Mouse (Mus musculus): ENCODE results near the gene Chrm3. TPM values are rescaled to one million over a fixed set of nuclear protein-coding genes. Genes with fewer than 3 reads are reported as not detected.

The Chrm3 gene
- total RNA-seq, 2 experiments from 2014 or later: 37.3 to 37.5 TPM

DNA sequence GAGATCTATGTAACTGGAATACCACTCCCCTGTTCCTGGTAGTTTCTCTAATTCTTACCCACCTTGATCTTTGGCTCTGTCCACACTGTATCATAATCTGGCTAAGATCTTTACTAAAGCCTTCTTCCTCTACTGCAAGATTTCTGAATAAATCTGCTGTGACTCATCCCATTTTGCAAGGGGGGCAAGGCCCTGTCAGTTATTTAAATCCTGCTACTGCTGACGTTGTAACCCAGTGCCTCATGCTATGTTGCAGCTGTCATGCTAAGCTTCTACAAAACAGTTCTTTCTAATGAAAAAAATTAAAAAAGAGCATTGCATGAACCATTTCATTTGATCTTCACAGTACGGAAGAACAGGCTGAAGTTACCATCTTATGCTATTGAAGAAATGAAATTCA, 248.4 kb downstream of the Chrm3 start:
- no peak for DNase-seq (ENCODE audit: extremely low spot score in 1 of 2, low spot score in 2 of 2)

DNA sequence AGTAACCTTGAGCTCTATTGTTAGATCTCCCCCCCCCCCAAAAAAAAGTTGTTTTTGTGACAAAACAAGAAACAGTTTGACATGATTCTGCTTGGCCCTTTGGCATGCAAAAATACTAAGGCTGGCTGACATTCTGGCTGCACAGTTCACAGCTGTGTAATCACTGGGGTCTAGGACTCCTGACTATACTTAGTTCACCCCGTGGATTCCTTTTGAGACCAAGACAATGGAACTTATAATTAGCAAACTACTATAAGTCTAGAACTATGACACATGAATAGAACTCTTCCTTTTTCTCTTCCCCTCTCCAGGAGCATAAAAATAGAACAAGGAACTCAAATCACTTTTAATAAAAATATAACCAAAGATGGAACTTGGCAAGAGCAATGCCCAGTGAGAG, 251.1 kb downstream of the Chrm3 start:
- intact Hi-C loops (cut with DNase I): no loop called here

More for the DNA sequence above, 248.4 kb downstream of the Chrm3 start:
- intact Hi-C loops (cut with DNase I): no loop called here

DNA sequence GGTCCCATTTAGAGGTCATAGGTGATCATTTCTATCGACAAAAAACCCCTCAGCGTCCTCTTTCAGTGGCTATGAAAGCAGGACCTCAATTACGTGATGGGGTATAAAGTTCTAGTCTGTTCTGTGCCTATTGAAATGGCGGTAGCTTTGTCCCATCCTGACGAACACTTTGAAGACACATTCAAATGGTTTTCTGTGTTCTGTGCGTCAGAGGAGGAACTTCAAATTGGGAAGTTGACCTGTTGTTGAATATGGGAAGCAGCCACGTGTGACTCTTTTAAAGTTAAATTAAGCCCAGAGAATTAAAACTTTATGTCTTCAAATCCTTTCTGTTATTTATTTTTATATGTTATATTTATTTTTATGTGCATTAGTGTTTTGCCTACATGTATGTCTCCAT, 253.3 kb downstream of the Chrm3 start:
- DNase-seq (ENCODE audit: extremely low spot score in 1 of 2, low spot score in 2 of 2): no peak
- intact Hi-C loops (cut with DNase I): no loop called here

More for the DNA sequence above, 251.1 kb downstream of the Chrm3 start:
- DNase-seq (ENCODE audit: extremely low spot score in 1 of 2, low spot score in 2 of 2): no peak

DNA sequence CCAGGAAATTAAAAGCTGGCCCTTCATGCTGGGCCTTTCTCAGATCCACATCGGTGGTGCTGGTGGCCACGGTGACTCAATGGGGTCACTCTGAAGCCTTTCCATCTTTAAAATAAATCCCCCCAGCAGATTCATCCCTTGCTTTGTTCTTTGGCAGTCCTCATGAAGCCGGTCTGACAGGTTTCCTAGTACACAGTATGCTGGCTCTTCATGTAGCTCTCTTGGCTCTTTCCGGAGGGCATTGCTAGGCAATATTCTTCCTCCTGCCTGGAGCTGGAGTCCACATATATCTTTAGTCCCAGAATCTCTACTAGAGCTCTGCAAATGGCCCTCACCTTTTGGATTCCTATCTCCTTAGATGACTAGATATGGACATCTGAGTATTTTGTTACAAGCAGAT, 269.9 kb downstream of the Chrm3 start:
- intact Hi-C loops (cut with DNase I): no loop called here

DNA sequence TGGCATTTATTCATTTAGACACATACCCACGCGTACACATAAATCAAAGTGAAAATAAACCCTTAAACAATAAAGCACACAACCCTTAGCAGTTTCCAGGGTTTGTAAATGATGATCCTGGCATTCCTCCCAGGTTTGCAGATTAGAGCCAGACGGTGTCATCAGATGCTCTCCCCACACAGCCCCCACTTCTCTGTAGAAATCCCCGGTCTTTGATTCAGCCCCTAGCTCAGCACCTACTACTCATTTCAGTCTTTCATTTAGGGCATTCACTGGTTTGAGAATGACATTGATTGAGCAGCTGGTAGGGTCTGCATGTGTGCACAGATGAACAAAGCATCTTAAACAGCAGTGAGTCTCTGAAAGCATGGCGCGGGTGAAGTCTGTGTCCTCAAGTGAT, 274.3 kb downstream of the Chrm3 start:
- intact Hi-C loops (cut with DNase I): no loop called here
- peak in 1 of 2 experiments; percentile 19 for DNase-seq (ENCODE audit: extremely low spot score in 1 of 2, low spot score in 2 of 2)

More for the DNA sequence above, 269.9 kb downstream of the Chrm3 start:
- DNase-seq (ENCODE audit: extremely low spot score in 1 of 2, low spot score in 2 of 2): no peak

DNA sequence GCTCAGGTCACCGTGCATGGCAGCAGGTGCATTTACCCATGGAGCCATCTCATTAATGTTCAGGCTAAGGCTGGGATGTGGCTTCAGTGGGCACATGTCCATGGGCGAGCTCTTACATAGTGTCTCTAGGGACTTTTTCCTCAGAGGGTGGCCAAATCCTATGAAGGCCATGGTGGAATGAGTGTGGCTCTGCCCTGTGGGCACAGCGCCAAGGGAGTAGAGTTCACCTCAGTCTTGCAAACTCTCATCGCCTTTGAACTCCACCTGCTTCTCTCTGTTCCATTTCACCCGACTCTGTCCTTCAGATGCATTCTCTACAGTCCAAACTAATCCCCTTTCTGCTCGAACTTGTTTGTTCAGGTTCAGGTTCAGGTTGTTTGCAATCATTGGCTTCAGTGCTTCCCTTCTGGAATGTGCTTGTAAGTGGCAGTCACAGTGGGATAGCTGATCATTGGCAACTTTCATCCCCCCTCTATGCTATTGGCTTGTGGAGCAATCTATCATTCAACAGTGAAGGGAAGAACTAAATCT, 278.7 kb downstream of the Chrm3 start:
- intact Hi-C loops (cut with DNase I): no loop called here
- peak in 1 of 2 experiments; percentile 22 for DNase-seq (ENCODE audit: extremely low spot score in 1 of 2, low spot score in 2 of 2)

DNA sequence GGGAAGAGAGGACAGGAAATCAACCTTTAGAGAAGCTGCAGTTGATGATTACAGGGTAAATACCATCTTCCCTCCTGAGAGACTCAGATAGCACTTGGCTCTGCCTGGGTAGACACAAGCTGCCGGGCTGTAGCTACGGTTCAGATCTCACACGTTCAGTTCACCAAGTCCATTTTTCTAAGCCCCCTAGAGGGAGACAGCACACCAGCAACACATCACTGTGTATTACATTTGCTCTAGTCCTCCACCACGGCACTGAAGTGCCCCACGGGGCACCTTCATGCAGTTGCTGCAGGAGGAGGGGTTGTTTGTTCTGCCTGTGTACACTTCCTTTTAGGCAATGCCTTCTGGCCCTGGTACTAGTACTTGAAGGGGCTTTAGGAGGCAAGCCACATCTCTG, 289.5 kb downstream of the Chrm3 start:
- intact Hi-C loops (cut with DNase I): no loop called here

DNA sequence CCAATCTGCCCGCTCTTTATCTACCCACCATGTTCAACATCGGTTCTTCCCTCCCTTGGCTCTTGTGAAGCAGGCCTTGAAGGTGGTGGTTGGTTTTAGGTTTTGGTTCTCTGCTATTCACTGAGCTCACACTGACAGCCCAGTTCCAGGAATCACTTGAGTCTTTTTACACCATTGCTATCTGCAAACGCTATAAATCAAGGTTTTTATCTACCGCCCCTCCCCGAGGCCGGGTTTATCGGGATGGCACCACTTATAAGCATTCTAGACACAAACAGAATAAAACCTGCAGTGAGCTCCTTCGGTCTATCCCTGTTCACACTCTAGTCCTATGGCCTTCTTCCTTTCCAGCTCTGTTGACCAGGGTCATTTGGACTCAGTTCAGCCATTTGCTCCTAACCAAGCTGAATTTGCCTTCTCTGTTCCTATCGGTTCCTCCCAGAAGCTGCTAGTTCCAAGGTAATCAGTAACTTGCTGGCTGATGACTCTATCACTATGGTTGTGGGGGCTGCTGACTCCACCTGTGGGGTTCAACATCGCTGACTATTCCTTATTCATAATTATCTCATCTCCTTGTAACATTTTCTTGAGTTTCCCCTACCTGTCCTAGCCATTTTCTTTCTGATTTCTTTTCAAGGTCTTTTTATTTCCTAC, 291.6 kb downstream of the Chrm3 start:
- DNase-seq (ENCODE audit: extremely low spot score in 1 of 2, low spot score in 2 of 2): no peak
- intact Hi-C loops (cut with DNase I): loop anchor here (10.0 kb wide), 1 partner anchor 174 kb away; no protein-coding TSS in a partner anchor

More for the DNA sequence above, 289.5 kb downstream of the Chrm3 start:
- DNase-seq (ENCODE audit: extremely low spot score in 1 of 2, low spot score in 2 of 2): peak; percentile 13 to 29

DNA sequence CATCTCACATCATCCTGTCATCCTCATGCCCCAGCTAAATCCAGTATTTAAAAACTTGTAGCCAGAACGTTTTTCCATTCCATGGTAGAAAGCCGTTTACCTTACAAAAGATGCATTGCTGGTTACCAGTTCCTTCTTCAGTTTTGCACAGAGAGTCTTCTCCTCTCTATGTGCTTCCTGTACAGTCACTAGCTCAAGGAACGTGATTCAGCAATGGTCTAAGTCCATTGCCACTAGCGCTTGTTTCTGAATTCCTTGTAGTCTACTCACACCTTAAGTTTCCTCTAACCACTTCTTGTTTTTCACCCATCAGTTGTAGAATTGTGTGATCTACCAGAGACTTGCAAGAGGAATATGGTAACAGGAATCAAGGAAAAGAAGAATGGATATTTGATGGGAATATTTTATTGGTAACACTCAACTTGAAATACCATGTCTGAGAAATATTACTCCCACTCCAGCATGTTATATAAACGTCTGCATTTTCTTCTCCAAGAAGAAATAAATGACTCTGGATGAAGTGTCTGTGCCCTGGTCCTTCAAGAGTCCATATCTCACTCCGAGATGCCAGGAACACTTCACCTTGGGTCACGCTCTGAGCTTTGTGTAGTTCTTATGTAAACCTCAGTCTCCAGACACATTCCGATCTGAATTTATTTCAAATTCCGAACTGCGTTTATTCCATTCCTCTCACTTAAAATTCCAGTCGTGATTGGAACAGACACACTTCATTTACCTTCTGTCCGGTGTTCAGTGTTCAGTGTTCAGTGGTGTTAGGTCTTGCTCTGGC, 293.6 kb downstream of the Chrm3 start:
- intact Hi-C loops (cut with DNase I): loop anchor here (10.0 kb wide), 1 partner anchor 172 kb away; no protein-coding TSS in a partner anchor
- DNase-seq (ENCODE audit: extremely low spot score in 1 of 2, low spot score in 2 of 2): no peak

DNA sequence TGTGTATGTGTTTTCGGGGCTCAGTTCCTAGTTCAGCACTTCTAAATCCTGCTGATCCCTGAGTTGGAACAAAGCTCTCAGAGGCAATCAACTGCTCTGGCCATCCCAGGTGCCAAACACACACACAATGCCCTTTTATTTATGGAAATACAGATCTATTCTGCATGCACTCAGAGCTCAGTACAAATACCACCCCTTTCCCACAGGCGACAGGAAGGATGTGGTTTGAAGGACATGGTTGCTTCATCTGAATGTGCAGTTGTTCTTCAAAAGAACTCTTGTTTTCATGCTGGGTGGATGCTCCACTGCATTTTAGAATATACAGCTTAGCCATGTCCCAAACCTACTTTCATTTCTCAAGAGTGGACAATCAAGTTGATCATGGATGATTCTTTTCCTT, 294.9 kb downstream of the Chrm3 start:
- intact Hi-C loops (cut with DNase I): loop anchor here (10.0 kb wide), 1 partner anchor 171 kb away; no protein-coding TSS in a partner anchor
- no peak for DNase-seq (ENCODE audit: extremely low spot score in 1 of 2, low spot score in 2 of 2)

DNA sequence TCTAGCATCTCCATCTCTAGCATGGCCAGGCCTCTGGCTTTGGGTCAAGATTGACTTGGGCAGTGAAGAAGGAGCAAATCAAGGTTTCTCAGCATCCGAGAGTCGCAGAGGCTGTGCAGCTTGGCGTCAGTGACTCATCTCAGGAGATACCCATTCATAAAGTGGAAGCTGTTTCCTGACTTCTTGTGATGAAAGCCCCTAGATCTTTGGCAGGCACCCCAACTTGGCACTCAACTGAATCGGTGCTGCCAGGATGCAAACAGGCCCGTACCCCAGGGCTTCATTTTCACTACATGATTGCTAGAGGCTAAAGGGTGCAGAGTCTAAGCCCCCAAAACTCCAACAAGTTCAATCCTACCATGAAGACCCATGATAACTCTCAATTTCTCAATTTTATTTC, 298.0 kb downstream of the Chrm3 start:
- no peak for DNase-seq (ENCODE audit: extremely low spot score in 1 of 2, low spot score in 2 of 2)
- intact Hi-C loops (cut with DNase I): loop anchor here (10.0 kb wide), 1 partner anchor 168 kb away; no protein-coding TSS in a partner anchor

DNA sequence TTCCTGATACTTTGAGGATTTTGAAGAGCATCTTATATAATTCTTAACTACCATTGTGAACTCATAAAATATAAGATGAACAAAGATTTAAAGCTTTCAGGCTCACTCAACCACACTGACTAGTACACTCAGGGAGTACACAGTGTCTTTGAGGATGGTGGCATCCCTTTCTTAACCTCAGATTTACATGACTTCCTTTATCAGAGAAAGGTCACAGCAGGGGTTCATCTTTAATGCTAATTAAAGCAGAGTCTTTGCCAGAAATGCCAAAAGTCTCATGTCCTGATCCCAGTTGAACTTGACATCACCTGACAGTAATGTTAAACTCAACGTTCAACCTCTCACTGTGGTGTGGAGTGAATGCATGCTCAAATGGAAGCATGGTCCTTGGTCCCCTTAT, 301.7 kb downstream of the Chrm3 start:
- intact Hi-C loops (cut with DNase I): no loop called here
- DNase-seq (ENCODE audit: extremely low spot score in 1 of 2, low spot score in 2 of 2): no peak

DNA sequence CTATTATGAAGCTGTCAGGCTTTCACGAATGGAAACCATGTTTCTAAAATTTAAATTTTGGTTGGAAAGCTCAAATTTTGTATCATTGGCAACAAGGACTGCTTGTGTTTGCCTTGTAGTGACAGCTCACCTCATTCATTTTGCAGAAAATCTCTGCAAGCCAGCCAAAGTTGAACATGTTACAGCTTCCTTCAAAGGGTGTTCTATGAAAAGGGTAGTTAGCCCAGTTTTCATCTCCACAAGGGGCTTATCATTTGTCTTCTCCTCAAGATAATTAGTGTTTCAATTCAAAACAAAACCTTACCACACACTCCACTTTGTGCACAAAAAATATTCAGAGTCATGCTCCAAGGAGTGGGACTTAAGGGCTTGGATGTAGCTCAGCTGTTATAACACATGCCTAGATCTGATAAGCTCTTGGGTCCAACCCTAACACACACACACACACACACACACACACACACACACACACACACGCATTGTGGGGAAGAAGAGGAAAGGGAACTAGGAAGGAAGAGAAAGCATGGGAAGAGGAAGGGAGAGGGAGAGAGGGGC, 302.9 kb downstream of the Chrm3 start:
- intact Hi-C loops (cut with DNase I): no loop called here
- no peak for DNase-seq (ENCODE audit: extremely low spot score in 1 of 2, low spot score in 2 of 2)

DNA sequence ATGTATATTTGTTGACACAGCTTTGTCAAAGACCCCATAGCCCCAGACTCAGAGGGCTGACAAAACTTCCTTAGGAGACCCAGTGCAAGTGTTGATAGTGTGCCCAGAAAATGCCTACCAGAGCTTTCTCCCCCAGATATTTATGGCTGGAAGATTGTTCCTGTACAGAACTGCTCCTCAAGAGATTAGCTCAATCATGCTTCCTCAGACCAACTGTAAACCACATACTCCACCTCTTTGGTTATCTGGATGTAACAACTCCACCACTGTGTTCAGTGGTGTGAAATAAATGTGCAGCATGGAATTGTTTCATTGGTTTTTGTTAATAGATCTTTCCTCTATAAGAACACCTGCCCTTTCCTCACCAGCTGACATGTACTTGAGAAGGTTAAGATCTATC, 306.6 kb downstream of the Chrm3 start:
- intact Hi-C loops (cut with DNase I): no loop called here
- no peak for DNase-seq (ENCODE audit: extremely low spot score in 1 of 2, low spot score in 2 of 2)

DNA sequence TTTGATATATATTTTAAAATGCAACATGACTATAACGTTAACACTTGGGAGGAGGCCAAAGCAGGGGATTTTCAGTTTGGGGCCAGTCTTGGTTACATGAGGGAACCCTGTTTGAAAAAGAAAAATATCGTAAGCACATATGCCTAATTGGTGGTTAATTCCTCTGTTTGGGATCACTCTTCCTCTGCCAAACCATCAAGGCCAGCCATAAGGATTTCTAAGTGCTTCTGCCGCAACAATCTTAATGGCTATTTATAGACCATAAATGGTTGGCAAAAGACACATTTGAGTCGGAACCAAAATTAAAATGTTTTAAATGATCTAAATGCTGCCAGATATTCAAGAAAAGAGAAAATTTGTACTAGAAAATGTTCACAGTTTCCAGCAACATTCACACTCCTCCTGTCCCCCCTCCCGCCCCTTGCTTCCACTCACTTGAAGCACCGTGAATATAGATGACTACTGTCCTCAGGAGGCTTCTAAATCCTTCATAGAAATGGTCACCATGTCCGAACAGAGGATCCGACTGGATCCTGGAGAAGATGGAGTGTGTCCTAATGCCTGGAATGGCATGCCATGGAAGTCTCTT, 307.3 kb downstream of the Chrm3 start:
- DNase-seq (ENCODE audit: extremely low spot score in 1 of 2, low spot score in 2 of 2): peak; percentile 23 to 26
- intact Hi-C loops (cut with DNase I): no loop called here

DNA sequence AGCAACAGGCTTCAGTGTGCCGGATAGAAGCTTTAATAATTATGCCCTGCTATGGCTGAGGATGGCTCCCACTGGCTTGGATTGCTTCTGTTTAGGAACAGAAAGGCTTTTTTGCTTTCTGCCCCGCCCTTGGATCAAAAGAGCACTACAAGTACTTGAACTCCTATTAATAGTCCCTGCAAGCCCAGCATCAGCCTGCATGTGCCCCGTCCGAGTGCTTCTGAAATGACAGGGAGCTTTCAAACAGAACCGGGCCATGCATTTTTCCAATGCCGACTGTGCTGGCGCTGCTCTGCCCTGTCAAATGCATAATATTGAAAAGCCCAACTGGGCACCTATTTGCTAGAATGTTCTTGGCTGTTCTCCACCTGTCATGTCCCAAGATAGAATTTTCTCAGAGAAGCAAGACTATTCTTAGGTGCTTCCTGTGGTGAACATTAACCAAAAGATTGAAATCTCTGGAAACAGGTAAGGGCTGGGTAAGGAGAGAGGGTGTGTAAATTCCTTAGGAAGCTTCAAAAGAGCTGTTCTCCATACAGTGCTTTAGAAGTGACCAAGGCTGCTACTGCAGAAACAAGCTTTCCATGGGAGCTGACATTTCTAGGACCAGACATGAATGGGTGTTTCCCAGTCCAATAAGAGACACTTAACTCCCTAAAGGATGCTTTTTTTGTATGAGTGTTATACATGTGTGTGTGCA, 314.8 kb downstream of the Chrm3 start:
- intact Hi-C loops (cut with DNase I): no loop called here

DNA sequence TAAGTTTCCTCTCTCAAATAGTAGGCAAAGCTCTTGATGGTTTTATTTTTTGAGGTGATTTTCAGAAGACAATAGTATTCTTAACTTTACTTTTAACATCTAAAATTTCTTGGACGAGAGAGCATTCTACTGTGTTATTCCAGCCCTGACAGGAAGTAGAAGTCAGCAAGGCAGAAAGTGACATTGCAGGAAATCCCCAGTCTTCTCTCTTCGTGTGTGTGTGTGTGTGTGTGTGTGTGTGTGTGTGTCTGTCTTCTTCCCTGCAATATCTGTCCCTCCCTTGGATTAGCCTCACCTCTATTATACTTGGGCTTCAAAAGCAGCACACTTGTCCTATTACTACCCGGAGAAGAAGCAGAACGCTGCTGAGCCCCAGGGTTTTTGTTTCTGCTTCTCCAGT, 316.6 kb downstream of the Chrm3 start:
- DNase-seq (ENCODE audit: extremely low spot score in 1 of 2, low spot score in 2 of 2): no peak
- intact Hi-C loops (cut with DNase I): no loop called here

More for the DNA sequence above, 314.8 kb downstream of the Chrm3 start:
- DNase-seq (ENCODE audit: extremely low spot score in 1 of 2, low spot score in 2 of 2): no peak

DNA sequence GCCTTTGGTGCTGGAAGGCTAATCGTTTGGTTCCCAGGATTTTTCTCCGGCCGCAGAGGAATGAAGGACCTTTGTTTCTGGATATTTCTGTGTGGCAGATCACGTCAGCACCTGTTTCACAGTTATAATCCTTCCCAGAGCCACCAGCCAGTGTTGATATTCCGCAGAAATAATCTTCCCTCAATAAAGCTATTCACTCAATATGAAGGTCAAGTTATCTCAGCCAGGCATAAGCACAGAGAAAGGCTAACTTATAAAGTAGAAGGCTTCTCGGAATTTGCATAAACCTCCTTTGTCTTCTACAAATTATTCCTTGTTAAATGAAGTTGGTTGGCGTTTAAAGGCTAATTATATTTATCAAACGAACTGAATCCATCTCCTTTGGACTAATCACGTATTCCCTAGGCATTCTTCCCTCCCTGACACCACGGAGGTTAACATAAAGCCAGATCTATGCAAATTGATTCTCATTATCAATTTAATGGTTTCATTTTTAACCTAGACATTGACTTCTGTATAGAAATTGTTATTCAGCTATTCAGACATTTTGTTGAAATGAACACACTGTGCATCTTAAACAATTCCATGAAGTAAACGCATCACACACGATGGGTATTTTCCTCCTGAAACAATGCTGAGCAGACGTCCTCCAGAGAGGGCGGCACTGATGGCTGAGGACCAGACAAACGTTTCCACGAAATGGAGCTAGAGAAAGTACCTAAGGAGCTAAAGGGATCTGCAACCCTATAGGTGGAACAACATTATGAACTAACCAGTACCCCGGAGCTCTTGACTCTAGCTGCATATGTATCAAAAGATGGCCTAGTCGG, 326.9 kb downstream of the Chrm3 start:
- no peak for DNase-seq (ENCODE audit: extremely low spot score in 1 of 2, low spot score in 2 of 2)
- intact Hi-C loops (cut with DNase I): no loop called here

Data from left cerebral cortex, postnatal 10 days (tissue).